Mouse (Mus musculus) layer of hippocampus, adult 11-12 months (tissue): Measurements from ENCODE around the gene Zfp940.
A peak's percentile ranks its signal among the peaks of the same experiment; 100 is the strongest.

Experiments used
- DNase-seq: peaks from one replicate; pipeline ENCODE4 v3.0.0; 2022; ENCODE audit warnings: low spot score

The Zfp940 gene

DNA sequence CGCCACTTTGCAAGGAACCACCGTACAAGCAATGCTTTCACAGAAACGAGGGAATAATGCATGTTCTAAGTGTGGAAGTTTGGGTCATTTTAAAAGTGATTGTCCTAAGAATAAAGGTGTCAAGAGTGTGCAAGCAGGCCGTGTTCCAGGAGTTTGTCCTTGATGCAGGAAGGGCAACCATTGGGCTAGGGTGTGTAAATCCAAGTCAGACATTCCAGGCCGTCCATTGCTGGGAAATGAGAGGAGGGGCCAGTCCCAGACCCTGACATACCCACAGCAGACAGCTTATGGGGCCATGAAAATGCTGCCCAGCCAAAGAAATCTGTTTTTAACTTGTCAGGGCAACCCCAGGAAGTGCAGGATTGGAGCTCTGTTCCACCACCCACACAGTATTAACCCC lies 46.4 kb downstream of the Zfp940 start:
- no peak for DNase-seq

DNA sequence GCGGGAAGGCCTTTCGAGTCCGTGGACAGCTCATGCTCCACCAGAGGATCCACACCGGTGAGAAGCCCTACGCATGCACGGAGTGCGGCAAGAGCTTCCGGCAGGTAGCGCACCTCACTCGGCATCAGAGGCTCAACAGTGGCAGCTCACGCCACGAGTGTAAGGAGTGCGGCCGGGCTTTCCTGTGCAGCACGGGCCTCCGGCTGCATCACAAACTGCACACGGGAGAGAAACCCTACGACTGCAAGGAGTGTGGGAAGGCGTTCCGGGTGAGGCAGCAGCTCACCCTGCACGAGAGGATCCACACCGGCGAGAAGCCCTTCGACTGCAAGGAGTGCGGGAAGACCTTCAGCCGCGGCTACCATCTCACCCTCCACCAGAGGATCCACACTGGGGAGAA lies 60.6 kb downstream of the Zfp940 start:
- no peak for DNase-seq

DNA sequence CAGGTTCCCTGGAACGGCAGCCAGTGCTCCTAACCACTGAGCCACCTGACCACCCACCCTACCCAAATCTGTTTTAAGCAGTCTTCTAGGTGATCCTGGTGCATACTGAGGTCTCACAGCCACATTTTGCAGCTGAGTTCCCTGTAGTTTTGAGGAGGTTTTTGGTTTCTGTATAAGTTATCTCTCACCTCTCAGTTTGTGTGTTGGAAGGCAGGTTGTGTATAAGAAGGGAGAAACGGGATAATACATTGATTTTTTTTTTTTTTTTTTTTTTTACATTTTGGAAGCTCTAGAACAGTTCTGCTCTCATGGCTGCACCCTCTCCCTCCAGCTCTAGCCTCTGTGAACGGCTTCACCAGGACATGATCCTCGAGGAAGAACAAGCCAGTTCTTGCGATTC lies 67.6 kb downstream of the Zfp940 start:
- DNase-seq: no peak

DNA sequence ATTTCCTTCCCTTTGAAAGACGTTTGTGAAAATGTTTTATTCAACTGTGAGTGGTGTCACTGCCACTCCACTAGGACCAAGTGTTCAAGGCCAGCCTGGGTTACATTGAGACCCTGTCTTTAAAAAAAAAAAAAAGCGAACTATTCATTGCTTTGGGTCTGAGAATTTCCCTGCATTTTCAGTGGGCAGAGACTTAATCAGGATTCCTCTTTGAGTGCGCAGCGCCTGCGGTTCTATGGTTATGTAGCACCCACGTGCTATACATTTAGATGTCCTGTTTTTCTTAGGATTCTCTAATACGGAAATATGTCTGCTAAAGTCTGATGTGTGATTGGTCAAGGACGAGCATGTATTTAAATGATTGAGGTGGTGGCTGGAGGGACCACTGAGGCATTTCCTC lies 68.4 kb downstream of the Zfp940 start:
- DNase-seq: no peak

DNA sequence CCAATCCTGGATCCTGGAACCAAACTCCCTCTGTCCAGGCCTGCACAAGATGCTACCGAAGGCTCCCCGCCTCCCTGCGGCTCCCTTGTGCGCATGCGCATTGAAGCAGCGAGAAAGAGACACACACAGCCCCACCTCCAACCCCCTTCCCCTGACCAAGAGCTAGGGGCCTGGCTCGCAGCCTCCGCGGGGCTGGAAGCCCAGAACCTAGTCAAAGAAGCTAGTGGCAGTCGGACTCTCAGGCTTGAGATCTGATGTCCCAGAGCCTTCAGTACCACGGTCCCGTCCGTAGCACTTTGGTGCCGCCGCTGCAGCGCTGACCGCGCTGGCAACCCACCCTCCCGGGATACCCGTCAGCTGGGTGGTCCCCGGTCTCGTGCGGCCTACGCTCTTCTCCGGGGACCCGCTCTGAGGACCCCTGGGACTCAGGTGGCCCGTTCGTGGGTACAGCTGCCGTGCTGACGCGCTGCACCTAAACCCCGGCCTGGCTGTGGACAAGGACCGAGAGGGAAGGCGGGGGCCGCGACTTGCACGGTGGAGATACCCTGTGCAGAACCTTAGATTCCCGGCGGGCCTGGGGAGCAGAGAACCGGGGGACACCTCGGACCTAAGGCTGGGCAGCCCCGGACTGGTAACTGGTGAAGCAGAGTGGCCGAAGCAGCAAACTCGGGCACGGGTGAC lies 69.5 kb downstream of the Zfp940 start, which contains the start of gene Zfp30:
TSS of gene Zfp30 (plus strand) at position 128 of the 681 bp plus-strand sequence.
- DNase-seq: peak; percentile 85
